Mouse (Mus musculus) lung, embryonic 14.5 days (tissue): ENCODE measurements at regions not wholly inside any gene's neighbourhood (a gene's known extent, or its start where the extent isn't known, plus 50 kb on each side); places are given as distances from the start of the nearest gene placed in this dataset.

Experiments used
- ATAC-seq: fragments of 200-750 bp; cut with Nextera tagmentation; 2 replicates; pipeline ENCODE4 v1.8.0; 2017; ENCODE audit warnings: mild to moderate bottlenecking, moderate TSS enrichment, moderate library complexity; ENCODE audit not compliant: insufficient read depth
- DNase-seq: peaks from one replicate; pipeline ENCODE4 v3.0.0-alpha.2; 2015
- H3K27ac ChIP-seq: fragments of 300-500 bp; sonication (generic); 2 replicates; pipeline ENCODE4 v1.5.1; 2014; ENCODE audit warnings: low read depth, mild to moderate bottlenecking, moderate library complexity
- H3K27me3 ChIP-seq: fragments of 300-500 bp; sonication (generic); 2 replicates; pipeline ENCODE4 v1.6.1; 2014; ENCODE audit warnings: low read length, control low read depth; ENCODE audit not compliant: insufficient read depth
- H3K36me3 ChIP-seq: fragments of 300-500 bp; sonication (generic); 2 replicates; pipeline ENCODE4 v1.6.1; 2014; ENCODE audit warnings: control low read depth; ENCODE audit not compliant: insufficient read depth
- H3K4me1 ChIP-seq: fragments of 300-500 bp; sonication (generic); 2 replicates; pipeline ENCODE4 v1.6.1; 2014; ENCODE audit warnings: antibody characterized with exemption, control low read depth; ENCODE audit not compliant: insufficient read depth
- H3K4me2 ChIP-seq: fragments of 300-500 bp; sonication (generic); 2 replicates; pipeline ENCODE4 v1.6.1; 2014; ENCODE audit warnings: mild to moderate bottlenecking
- H3K4me3 ChIP-seq: fragments of 300-500 bp; sonication (generic); 2 replicates; pipeline ENCODE4 v1.5.1; 2014; ENCODE audit warnings: low read depth, low read length
- H3K9ac ChIP-seq: fragments of 300-500 bp; sonication (generic); 2 replicates; pipeline ENCODE4 v1.6.1; 2014
- H3K9me3 ChIP-seq: fragments of 300-500 bp; sonication (generic); 2 replicates; pipeline ENCODE4 v1.6.1; 2016; ENCODE audit warnings: low read depth, low read length, control low read depth
- CTCF ChIP-seq: IDR thresholded peaks from 2 replicates; pipeline ENCODE4 v1.5.1; 2016; ENCODE audit warnings: antibody characterized with exemption, low read depth
- whole genome bisulfite sequencing: fragments of 180-500 bp; shearing (Covaris S2); extraction: QIAGEN DNeasy Blood & Tissue Kit; methylation state at CpG from one replicate; pipeline ENCODE4 v1.1.7; 2014; 5-methylcytosine and 5-hydroxymethylcytosine counted together

DNA sequence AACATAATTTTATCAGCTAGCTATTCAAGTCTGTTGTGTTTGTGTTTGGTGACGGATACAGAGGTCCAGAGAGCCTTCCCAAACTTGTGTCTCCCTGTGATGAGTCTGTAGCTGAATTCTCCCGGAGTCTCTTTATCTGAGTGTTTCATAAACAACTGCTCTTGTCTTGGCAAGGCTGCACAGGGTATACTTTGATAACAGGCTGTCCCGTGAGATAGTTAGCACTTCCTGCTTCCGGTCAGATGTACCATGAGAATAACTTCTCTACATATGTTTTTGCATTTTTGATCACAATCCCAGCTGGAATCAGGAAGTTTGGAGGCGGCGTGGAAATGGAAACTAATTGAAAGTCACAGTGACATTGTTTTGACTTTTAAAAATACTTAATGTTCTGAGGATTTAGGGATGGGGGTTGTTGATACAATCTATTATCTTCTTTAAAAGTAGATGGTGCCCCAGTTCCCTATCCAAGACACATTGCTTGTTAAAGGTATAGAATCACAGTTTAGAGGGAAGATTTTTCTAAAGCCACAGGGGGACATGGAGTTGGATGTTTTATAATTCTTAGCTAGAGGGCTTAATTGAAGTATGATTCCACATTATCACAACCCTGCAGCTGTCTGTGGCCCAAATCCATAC lies 257.9 kb downstream of the Gm10295 start:
- peaks cover 5% of the 10 kb centered on the region; the same call in 1 of the 2 replicates for H3K4me1 ChIP-seq
- 22% methylated on average over 6 of the region's 6 CpGs for WGBS
- H3K27ac ChIP-seq = peak overlapping the region; percentile 72; the same call in 1 of the 2 replicates
- no peak overlapping the region for H3K9ac ChIP-seq
- no peak for TF ChIP-seq CTCF
- H3K9me3 ChIP-seq = no peaks in the 10 kb centered on the region
- H3K36me3 ChIP-seq = no peaks in the 10 kb centered on the region
- H3K4me2 ChIP-seq = no peak overlapping the region; the same call in 1 of the 2 replicates
- DNase-seq = peak; percentile 91
- H3K4me3 ChIP-seq = no peak overlapping the region
- no peaks in the 10 kb centered on the region for H3K27me3 ChIP-seq
- ATAC-seq = peak; percentile 96

DNA sequence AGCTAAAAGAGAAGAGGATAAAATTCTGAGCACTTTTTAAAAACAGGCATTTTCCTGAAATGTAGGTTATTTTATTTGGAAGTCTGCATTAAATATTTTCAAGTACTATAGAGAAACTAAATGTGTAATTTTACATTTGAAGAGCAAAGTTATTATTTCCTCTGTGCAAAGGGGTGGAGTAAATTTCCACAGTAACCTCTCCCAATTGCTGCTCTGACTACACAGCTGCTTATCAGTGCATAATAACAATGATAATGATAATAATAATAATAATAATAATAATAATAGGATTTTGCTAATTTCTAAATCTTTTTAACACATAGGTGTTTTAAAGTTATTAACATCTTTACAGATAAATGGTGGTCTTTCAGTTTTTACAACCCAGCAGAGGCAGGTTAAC lies 258.5 kb downstream of the Gm10295 start:
- peak; percentile 72 for ATAC-seq
- no peaks in the 10 kb centered on the region for H3K27me3 ChIP-seq

DNA sequence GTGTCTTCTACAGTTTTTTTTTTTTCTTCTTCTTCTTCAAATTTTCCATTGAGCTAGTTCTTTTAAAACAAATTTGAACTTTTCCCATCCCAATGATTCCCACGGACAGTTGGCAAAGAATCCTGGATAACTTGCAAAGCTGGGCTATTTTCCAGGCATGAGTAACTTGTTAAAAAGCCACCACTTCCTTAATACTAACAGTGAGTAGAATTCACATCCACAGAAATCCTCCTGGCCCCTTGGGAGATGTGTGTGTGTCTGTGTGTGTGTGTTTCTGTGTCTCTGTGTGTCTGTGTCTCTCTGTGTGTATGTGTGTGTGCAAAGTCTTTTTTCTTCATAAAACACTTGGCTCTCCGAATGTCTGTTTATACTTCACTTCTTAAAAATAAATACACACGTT lies 259.0 kb downstream of the Gm10295 start:
- H3K4me3 ChIP-seq = no peak overlapping the region
- peaks cover 5% of the 10 kb centered on the region; the same call in 1 of the 2 replicates for H3K4me1 ChIP-seq
- no peak overlapping the region for H3K4me2 ChIP-seq
- no peak for TF ChIP-seq CTCF
- no peak overlapping the region for H3K9ac ChIP-seq
- peak; percentile 58; the same call in 1 of the 2 replicates for ATAC-seq
- no peaks in the 10 kb centered on the region for H3K27me3 ChIP-seq
- peak overlapping the region; percentile 88 for H3K27ac ChIP-seq
- no peaks in the 10 kb centered on the region for H3K36me3 ChIP-seq
- no peaks in the 10 kb centered on the region for H3K9me3 ChIP-seq
- DNase-seq = peak; percentile 89
- WGBS = 28% methylated on average over 3 of the region's 3 CpGs

More for the DNA sequence above, 258.5 kb downstream of the Gm10295 start:
- Histone ChIP-seq H3K4me2 (no peak overlapping the region), H3K9me3 (no peaks in the 10 kb centered on the region), H3K36me3 (no peaks in the 10 kb centered on the region), H3K9ac (no peak overlapping the region), H3K4me3 (no peak overlapping the region), H3K27ac (peak overlapping the region; percentile 88; the same call in 1 of the 2 replicates), H3K4me1 (peaks cover 5% of the 10 kb centered on the region; the same call in 1 of the 2 replicates)
- no peak for DNase-seq
- no peak for TF ChIP-seq CTCF

DNA sequence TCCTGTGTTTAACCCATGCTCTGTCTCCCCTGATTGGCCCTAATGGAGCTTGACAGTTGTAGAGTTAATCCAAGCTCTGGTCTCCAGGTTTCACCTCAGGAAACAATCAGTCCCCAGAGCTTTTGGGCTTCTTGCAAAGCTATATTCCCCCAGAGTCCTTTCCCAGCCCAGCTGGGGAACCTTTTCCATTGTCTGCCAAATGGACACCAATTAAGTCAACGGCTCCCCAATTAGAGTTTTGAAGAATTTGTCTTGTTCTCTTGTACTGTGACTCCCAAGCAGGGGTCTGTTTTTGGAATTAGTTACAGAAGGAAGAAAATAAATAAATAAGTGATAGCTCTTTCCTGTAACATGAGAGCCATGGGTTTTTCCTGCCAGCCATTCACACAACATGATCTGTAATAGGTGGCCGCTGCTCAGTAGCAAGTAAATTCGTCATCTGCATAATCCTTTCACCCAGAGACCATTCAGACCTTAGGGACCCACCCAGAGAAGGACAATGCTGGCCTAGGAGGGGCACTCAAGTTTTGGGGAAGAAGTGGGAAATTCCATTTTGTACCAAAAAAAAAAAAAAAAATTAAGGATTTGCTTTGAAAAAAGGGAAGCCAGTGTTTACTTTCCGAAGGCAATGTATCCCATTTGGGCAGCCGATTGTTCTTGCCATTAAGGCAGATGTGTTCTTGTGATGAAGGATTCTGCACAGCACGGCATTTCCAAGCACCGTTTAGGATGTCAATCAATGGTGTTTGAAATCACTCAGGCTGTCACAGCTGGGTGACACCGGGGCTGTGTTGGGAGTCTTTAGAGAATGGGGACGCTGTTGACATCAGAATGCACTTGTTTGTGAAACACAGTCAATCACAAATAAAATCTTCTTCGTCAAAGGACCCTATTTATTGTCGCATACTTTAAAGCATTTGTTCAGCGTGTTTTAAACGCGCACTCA lies 286.6 kb downstream of the Gm10295 start:
- no peak for ATAC-seq
- no peak overlapping the region for H3K27ac ChIP-seq
- no peak overlapping the region for H3K4me2 ChIP-seq

DNA sequence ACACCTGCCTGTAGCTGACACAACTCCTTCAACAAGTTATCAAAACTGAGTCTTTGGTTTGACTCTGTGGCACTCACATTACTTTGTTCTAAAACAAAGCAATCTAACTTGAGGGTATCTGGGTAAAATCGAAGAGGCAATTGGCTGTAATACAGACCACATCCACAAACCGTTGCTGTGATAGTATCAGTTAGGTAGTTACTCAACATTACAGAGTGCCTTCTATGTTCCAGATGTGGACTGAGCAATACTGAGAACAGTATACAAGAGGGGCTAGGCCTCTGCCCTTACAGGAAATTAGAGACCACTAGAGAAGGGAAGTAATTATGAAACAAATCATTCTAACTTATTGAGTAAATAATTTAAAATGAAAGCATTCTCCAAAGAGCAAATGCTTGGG lies 300.5 kb downstream of the Gm10295 start:
- 70% methylated on average over 2 of the region's 2 CpGs for WGBS
- ATAC-seq = no peak
- Histone ChIP-seq H3K4me3 (no peak overlapping the region), H3K9me3 (no peaks in the 10 kb centered on the region), H3K27me3 (no peaks in the 10 kb centered on the region), H3K4me1 (no peaks in the 10 kb centered on the region), H3K27ac (no peak overlapping the region), H3K4me2 (no peak overlapping the region), H3K9ac (no peak overlapping the region), H3K36me3 (no peaks in the 10 kb centered on the region)
- no peak for DNase-seq
- no peak for TF ChIP-seq CTCF

More for the DNA sequence above, 286.6 kb downstream of the Gm10295 start:
- H3K9me3 ChIP-seq = no peaks in the 10 kb centered on the region
- TF ChIP-seq CTCF = no peak
- no peaks in the 10 kb centered on the region for H3K27me3 ChIP-seq
- H3K4me1 ChIP-seq = 0 out of 2 replicates have a peak, but pooled peaks cover 5% of the 10 kb centered on the region
- H3K36me3 ChIP-seq = no peaks in the 10 kb centered on the region
- H3K4me3 ChIP-seq = no peak overlapping the region
- no peak overlapping the region for H3K9ac ChIP-seq
- WGBS = 31% methylated on average over 14 of the region's 14 CpGs
- peak; percentile 30 for DNase-seq

DNA sequence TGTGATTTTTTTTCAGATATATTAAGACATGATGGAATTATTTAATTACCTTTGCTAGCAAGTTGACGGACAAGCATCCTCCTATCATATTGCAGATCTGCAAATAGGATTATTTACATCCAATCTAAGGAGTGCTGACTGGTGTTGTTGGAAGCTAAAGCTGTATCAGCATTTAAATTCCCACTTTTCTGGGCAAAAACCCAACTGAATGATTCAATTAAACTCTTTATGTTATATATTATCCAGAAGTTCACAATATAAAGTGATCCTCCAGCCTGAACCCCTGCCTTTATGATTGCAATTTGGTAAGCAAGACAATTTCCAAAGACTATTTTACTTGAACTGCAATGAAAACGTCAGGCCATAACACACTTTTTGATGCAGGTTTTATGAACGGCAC lies 304.1 kb downstream of the Gm10295 start:
- Histone ChIP-seq H3K36me3 (no peaks in the 10 kb centered on the region), H3K9me3 (no peaks in the 10 kb centered on the region), H3K4me1 (no peaks in the 10 kb centered on the region), H3K9ac (no peak overlapping the region), H3K4me2 (no peak overlapping the region), H3K4me3 (no peak overlapping the region), H3K27ac (no peak overlapping the region), H3K27me3 (no peaks in the 10 kb centered on the region)
- 50% methylated on average over 3 of the region's 3 CpGs for WGBS
- no peak for ATAC-seq
- DNase-seq = peak; percentile 60
- no peak for TF ChIP-seq CTCF

DNA sequence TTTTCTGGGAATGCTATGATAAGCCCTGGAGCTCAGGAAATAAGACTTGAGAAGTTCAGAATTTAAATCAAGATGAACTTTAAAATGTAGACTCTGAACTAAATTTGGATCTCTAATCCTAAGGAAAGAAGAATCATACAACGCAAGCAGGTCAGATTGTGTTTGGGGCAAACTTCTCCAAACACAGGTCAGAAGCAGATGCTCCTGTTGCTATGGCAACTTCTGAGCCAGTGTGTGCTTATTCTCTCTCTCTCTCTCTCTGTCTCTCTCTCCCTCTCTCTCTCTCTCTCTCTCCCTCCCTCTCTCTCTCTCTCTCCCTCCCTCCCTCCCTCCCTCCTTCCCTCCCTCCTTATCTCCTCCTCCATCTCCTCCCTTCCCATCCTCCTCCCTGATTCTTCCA lies 304.7 kb downstream of the Gm10295 start:
- Histone ChIP-seq H3K27ac (no peak overlapping the region), H3K4me3 (no peak overlapping the region), H3K36me3 (no peaks in the 10 kb centered on the region), H3K27me3 (no peaks in the 10 kb centered on the region), H3K4me2 (no peak overlapping the region), H3K4me1 (no peaks in the 10 kb centered on the region), H3K9ac (no peak overlapping the region), H3K9me3 (no peaks in the 10 kb centered on the region)
- no peak for TF ChIP-seq CTCF
- DNase-seq (no peak), ATAC-seq (no peak)
- 74% methylated on average over 1 of the region's 1 CpGs for WGBS
